Mouse (Mus musculus) MEL (cell line): ENCODE data around the gene Egfl7. TPM values are rescaled to one million over a fixed set of nuclear protein-coding genes. Genes with fewer than 3 reads are reported as not detected.

Source experiments
- DNase-seq: peaks from one replicate; pipeline ENCODE4 v3.0.0; 2011; ENCODE audit warnings: low read depth, low spot score
- H3K27ac ChIP-seq: 2 replicates; pipeline ENCODE4 v1.5.1; 2012; ENCODE audit warnings: low read depth, mild to moderate bottlenecking, control low read depth, low read length, moderate library complexity; ENCODE audit not compliant: control insufficient read depth
- H3K27me3 ChIP-seq, 2 experiments: fragments of 150-350 bp in 1 of 2; sonication (generic) in 1 of 2; 2 replicates each; pipeline ENCODE4 v1.6.1; 2012; ENCODE audit warnings: low read length in 2 of 2, mild to moderate bottlenecking in 2 of 2, improper control_type of control experiment in 1 of 2, moderate library complexity in 1 of 2; ENCODE audit not compliant: insufficient read depth in 2 of 2, control insufficient read depth in 1 of 2
- H3K36me3 ChIP-seq, 2 experiments: 2 replicates each; pipeline ENCODE4 v1.6.1; 2012 to 2014; ENCODE audit warnings: low read length in 2 of 2, improper control_type of control experiment in 1 of 2, inconsistent platforms in 1 of 2, mild to moderate bottlenecking in 1 of 2; ENCODE audit not compliant: insufficient read depth in 2 of 2, control insufficient read depth in 1 of 2
- H3K4me1 ChIP-seq, 2 experiments: fragments of 150-350 bp in 1 of 2; sonication (generic) in 1 of 2; 2 replicates each; pipeline ENCODE4 v1.6.1; 2012; ENCODE audit warnings: low read length in 2 of 2, improper control_type of control experiment in 1 of 2, mild to moderate bottlenecking in 1 of 2; ENCODE audit not compliant: insufficient read depth in 2 of 2, control insufficient read depth in 1 of 2
- H3K4me3 ChIP-seq, 2 experiments: fragments of 150-350 bp in 1 of 2; sonication (generic) in 1 of 2; 2 replicates each; pipeline ENCODE4 v1.5.1; 2012; ENCODE audit warnings: low read depth in 2 of 2, low read length in 2 of 2, mild to moderate bottlenecking in 2 of 2, moderate library complexity in 2 of 2, control low read depth in 1 of 2, improper control_type of control experiment in 1 of 2; ENCODE audit not compliant: control insufficient read depth in 1 of 2, insufficient read depth in 1 of 2
- H3K79me2 ChIP-seq: 2 replicates; pipeline ENCODE4 v1.6.1; 2012; ENCODE audit warnings: mild to moderate bottlenecking, low read length, moderate library complexity; ENCODE audit not compliant: control insufficient read depth, poor library complexity, insufficient read depth
- H3K9ac ChIP-seq: 2 replicates; pipeline ENCODE4 v1.6.1; 2012; ENCODE audit warnings: low read depth, mild to moderate bottlenecking, control low read depth, low read length, moderate library complexity; ENCODE audit not compliant: control insufficient read depth, poor library complexity, severe bottlenecking
- H3K9me3 ChIP-seq: fragments of 150-350 bp; sonication (generic); replicated peaks from 2 replicates; pipeline ENCODE4 v1.6.1; 2012; ENCODE audit warnings: mild to moderate bottlenecking, low read length, improper control_type of control experiment, moderate library complexity; ENCODE audit not compliant: insufficient read depth
- BHLHE40 ChIP-seq: IDR thresholded peaks from 2 replicates; pipeline ENCODE4 v1.6.1; 2012; ENCODE audit warnings: low read depth, mild to moderate bottlenecking, inconsistent platforms, low read length, improper control_type of control experiment, borderline replicate concordance
- CHD1 ChIP-seq: IDR thresholded peaks from 2 replicates; pipeline ENCODE4 v1.6.1; 2012; ENCODE audit warnings: low read depth, mild to moderate bottlenecking, inconsistent platforms, low read length, improper control_type of control experiment
- CHD2 ChIP-seq: IDR thresholded peaks from 2 replicates; pipeline ENCODE4 v1.6.1; 2011; ENCODE audit warnings: low read length, improper control_type of control experiment
- ELF1 ChIP-seq: IDR thresholded peaks from 2 replicates; pipeline ENCODE4 v1.6.1; 2014; ENCODE audit warnings: low read depth, mild to moderate bottlenecking, inconsistent platforms, low read length, improper control_type of control experiment, moderate library complexity
- EP300 ChIP-seq, 2 experiments: IDR thresholded peaks; 2 replicates each; pipeline ENCODE4 v1.6.1; 2011; ENCODE audit warnings: improper control_type of control experiment in 2 of 2, low read length in 2 of 2, low read depth in 1 of 2, mild to moderate bottlenecking in 1 of 2
- ETS1 ChIP-seq: IDR thresholded peaks from 2 replicates; pipeline ENCODE4 v1.6.1; 2012; ENCODE audit warnings: low read depth, mild to moderate bottlenecking, inconsistent platforms, low read length, improper control_type of control experiment, moderate library complexity
- MAFK ChIP-seq: IDR thresholded peaks from 2 replicates; pipeline ENCODE4 v1.6.1; 2011; ENCODE audit warnings: low read depth, mild to moderate bottlenecking, low read length, improper control_type of control experiment, borderline replicate concordance
- MAX ChIP-seq: IDR thresholded peaks from 2 replicates; pipeline ENCODE4 v1.6.1; 2011; ENCODE audit warnings: low read length, improper control_type of control experiment
- MAZ ChIP-seq: IDR thresholded peaks from 2 replicates; pipeline ENCODE4 v1.6.1; 2012; ENCODE audit warnings: low read depth, mild to moderate bottlenecking, inconsistent platforms, low read length, improper control_type of control experiment
- NRF1 ChIP-seq: IDR thresholded peaks from 2 replicates; pipeline ENCODE4 v1.6.1; 2014; ENCODE audit warnings: low read depth, mild to moderate bottlenecking, inconsistent platforms, low read length, improper control_type of control experiment, moderate library complexity; ENCODE audit not compliant: poor library complexity, insufficient read depth, severe bottlenecking
- POLR2A ChIP-seq, 2 experiments: IDR thresholded peaks; 2 replicates each; pipeline ENCODE4 v1.6.1; 2011 to 2012; ENCODE audit warnings: low read length in 2 of 2, mild to moderate bottlenecking in 2 of 2, control low read depth in 1 of 2, improper control_type of control experiment in 1 of 2, low read depth in 1 of 2, moderate library complexity in 1 of 2; ENCODE audit not compliant: control insufficient read depth in 1 of 2, insufficient read depth in 1 of 2, poor library complexity in 1 of 2
- RCOR1 ChIP-seq: IDR thresholded peaks from 2 replicates; pipeline ENCODE4 v1.6.1; 2012; ENCODE audit warnings: low read depth, mild to moderate bottlenecking, inconsistent platforms, low read length, improper control_type of control experiment
- UBTF ChIP-seq: IDR thresholded peaks from 2 replicates; pipeline ENCODE4 v1.6.1; 2012; ENCODE audit warnings: low read depth, mild to moderate bottlenecking, inconsistent platforms, low read length, improper control_type of control experiment, moderate library complexity, borderline replicate concordance; ENCODE audit not compliant: insufficient read depth
- USF1 ChIP-seq: IDR thresholded peaks from 2 replicates; pipeline ENCODE4 v1.6.1; 2014; ENCODE audit warnings: low read depth, mild to moderate bottlenecking, inconsistent platforms, low read length, improper control_type of control experiment, moderate library complexity
- ZKSCAN1 ChIP-seq: IDR thresholded peaks from 2 replicates; pipeline ENCODE4 v1.6.1; 2012; ENCODE audit warnings: low read depth, mild to moderate bottlenecking, inconsistent platforms, low read length, improper control_type of control experiment, moderate library complexity
- ZNF384 ChIP-seq: IDR thresholded peaks from 2 replicates; pipeline ENCODE4 v1.6.1; 2012; ENCODE audit warnings: low read depth, mild to moderate bottlenecking, inconsistent platforms, low read length, improper control_type of control experiment
- polyA plus RNA-seq, 2 experiments: library from polyadenylated mRNA; stranded (reverse) in 1 of 2; unstranded in 1 of 2; fragments of >175 nt in 1 of 2; fragments of >200 nt in 1 of 2; gene quantifications; 2 replicates each; pipeline versions ENCODE4 v1.2.1 to v1.2.4; 2012; ENCODE audit warnings: low replicate concordance in 2 of 2, low read depth in 1 of 2; ENCODE audit not compliant: insufficient read length in 2 of 2, insufficient read depth in 1 of 2, missing spikeins in 1 of 2
- total RNA-seq: library from RNA; depleted of rRNA; stranded (reverse); fragments of 300-350 nt; gene quantifications from 2 replicates; pipeline ENCODE4 v1.2.3, GENCODE M21; 2012

The Egfl7 gene
- total and polyA plus RNA-seq, 3 experiments: 73.9 to 125 TPM; not detected in 1

GRCm38 (mm10) chr2:26599965-26600364 is 20.2 kb downstream of the Egfl7 start:
- Histone ChIP-seq H3K4me1 (no peaks in the 10 kb centered on the region; a peak in 1 of 4 replicates), H3K79me2 (no peaks in the 10 kb centered on the region; the same call in 1 of the 2 replicates), H3K9ac (no peak overlapping the region), H3K27ac (no peak overlapping the region), H3K27me3 (no peaks in the 10 kb centered on the region), H3K36me3 (no peaks in the 10 kb centered on the region), H3K9me3 (no peaks in the 10 kb centered on the region), H3K4me3 (no peak overlapping the region)
- TF ChIP-seq MAFK: no peak
- TF ChIP-seq CHD2: no peak
- no peak for TF ChIP-seq ZKSCAN1
- no peak for TF ChIP-seq EP300 (IDR thresholded peaks at IDR 0.05; ENCODE audit: low read depth in 1 of 2, low read length in 2 of 2)
- no peak for DNase-seq

DNA sequence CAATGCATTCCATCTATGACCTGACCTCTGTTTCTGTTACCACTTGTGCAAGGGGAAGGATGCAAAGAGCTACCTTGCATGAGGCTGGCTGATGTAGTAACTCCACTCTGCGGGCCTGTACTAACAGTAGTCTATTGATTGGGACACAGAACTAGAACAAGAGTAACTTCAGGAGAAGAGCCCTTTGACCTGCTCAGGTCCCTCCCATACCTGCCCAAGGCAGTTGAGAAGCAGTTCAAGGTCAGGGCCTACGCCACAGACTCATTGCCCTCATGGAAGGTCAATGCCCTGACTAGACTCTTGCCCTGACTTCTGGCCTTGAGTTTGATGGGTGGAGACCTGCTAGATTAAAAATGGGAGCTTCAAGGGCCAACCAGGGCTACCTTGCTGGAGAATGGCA is 20.9 kb downstream of the Egfl7 start:
- no peaks in the 10 kb centered on the region for H3K36me3 ChIP-seq
- no peaks in the 10 kb centered on the region; a peak in 1 of 4 replicates for H3K4me1 ChIP-seq
- no peak overlapping the region for H3K4me3 ChIP-seq
- TF ChIP-seq ELF1: no peak
- no peak for TF ChIP-seq BHLHE40
- TF ChIP-seq ZNF384: no peak
- no peak for TF ChIP-seq NRF1
- TF ChIP-seq RCOR1: no peak
- TF ChIP-seq UBTF: no peak
- no peak for TF ChIP-seq ETS1
- TF ChIP-seq CHD1: no peak
- no peak for TF ChIP-seq MAZ
- TF ChIP-seq MAX: no peak
- no peak for TF ChIP-seq USF1
- TF ChIP-seq POLR2A (IDR thresholded peaks at IDR 0.05; ENCODE audit: control insufficient read depth in 1 of 2, insufficient read depth in 1 of 2, low read depth in 1 of 2, low read length in 2 of 2, poor library complexity in 1 of 2): no peak
- H3K27ac ChIP-seq: no peak overlapping the region
- no peak overlapping the region for H3K9ac ChIP-seq
- no peaks in the 10 kb centered on the region for H3K9me3 ChIP-seq
- H3K79me2 ChIP-seq: no peaks in the 10 kb centered on the region; the same call in 1 of the 2 replicates
- no peaks in the 10 kb centered on the region for H3K27me3 ChIP-seq
- DNase-seq: no peak
